Mouse (Mus musculus): ENCODE results near the gene Zfx.

The Zfx gene

DNA sequence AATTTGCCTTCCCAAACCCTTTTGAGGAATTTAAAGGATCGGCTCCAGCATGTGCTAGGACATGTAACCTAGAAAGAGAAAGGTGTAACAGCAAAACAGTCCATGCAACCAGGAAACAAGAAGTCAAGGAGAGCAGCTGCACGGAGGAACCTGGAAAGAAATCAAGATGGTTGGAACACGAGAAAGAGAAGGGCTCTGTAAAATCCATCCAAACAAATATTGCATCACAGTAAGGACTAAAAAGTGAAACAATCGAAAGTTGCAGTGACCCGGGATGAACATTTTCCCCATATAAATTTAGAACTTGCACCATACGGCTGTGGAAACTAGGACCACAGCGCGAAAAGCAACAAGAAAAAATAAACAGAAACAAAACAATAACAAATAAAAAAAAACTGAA lies 62.8 kb downstream of the Zfx start:
- peak; percentile 35 for DNase-seq (ENCODE audit: low read depth)

DNA sequence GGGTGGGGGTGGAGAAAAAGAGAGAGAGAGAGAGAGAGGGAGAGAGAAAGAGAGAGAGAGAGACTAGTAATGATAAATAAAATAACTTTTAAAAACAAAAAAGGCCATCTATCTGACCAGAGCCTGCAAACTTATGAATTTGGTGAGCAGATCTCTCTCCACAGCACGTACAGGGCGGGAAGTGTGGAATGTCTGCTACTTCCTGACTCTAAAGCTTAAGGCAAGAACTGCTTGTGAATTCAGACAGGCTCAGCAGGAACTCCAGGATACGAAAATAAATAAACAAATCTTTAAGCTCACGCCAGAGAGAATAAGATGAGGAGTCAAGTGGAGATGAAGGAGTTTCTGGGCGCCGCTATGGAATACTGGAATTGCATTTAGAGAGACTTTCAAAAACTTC lies 64.8 kb downstream of the Zfx start:
- DNase-seq (ENCODE audit: low read depth): no peak

DNA sequence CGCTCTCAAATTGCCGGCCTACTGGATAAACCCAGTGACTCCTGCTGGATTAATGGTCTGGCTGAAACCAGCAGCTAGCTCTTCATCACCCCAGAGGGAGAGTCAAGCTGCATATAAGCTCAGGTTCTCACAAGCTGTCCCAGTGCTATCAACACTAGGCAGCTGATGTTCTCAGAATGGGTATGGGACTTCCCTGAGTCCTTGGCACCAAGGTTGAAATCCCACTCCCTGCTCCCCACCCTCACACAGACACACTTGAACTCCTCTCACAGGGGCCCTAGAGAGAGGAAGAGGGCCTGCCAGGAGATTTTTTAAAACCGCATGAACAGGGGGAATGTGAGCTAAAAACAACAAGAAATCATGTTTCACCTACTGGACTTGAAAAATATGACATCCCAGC lies 74.5 kb downstream of the Zfx start:
- no peak for DNase-seq (ENCODE audit: low read depth)

DNA sequence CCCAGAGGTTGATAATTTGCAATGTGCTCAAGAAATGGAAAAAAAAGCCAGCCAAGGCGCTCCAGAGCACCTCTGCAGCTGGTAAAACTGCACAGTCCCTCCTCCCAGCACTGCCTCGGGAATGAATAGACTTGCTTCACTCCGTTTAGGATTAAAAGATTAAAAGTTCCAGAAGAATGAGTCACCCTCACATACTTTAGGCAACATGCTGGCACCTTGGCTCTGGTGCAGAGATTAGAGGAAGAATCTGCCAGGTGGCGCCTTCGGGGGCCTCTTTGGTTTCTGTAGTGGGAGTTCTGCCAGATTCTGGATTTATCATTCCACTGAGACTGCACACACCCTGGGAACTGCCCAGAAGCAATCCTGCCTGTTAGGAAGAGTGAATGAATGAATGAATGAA lies 75.5 kb downstream of the Zfx start:
- DNase-seq (ENCODE audit: low read depth): peak; percentile 72

DNA sequence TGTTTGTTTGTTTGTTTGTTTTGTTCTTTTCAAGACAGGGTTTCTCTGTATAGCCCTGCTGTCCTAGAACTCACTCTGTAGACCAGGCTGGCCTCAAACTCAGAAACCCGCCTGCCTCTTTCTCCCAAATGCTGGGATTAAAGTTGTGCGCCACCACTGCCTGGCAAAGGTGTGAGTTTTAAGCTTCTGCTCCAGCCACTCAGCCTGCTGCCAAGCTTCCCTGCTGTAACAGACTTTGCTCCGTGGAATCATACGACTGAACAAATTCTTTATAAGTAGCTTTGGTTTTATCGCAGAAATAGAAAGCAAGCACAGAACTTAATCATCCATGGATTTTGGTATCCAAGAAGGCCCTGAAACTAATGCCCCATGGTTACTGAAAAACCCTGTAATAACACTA lies 76.1 kb downstream of the Zfx start:
- no peak for DNase-seq (ENCODE audit: low read depth)

DNA sequence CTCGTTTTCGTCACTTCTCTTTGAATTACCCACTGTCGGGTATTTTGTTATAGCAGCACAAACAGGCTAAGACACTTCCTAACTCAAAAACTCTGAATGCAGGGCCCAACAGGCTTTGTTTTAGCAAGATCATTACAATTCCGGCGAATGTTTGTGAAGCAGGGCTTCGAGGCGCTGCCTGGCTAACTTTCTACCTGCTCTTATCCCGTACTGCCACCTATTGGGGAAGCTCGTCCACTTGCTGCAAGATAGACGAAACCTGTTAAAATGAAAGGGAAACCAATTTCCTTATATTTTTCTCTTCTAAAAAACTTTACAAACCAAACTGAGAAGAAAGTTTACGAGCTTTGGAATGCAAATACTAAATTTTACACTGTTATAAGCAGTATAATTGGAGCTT lies 90.6 kb downstream of the Zfx start:
- DNase-seq (ENCODE audit: low read depth): peak; percentile 81

DNA sequence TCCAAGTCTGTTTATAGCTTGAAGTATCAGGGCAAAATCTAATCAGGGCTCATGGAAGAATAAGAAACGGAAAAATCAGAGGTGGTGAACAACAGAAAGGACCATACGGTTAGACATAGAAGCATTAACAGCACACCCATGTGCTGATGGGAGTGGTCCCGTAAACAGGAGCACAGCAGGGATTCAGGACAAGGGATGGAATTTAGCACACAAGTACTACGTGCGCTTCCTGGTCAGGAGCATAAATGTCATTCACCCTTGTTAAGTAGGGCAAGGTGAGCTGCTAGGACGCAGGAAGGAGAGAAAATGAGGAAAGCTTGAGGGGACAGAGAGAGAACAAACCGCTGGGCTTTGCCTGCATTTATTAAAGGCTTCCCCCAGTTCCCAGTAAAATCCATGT lies 93.4 kb downstream of the Zfx start:
- DNase-seq (ENCODE audit: low read depth): no peak
